Mouse (Mus musculus) CH12.LX (cell line): ENCODE measurements around the gene Syap1. TPM values are rescaled to one million over a fixed set of nuclear protein-coding genes. Genes with fewer than 3 reads are reported as not detected.
A peak's percentile ranks its signal among the peaks of the same experiment; 100 is the strongest.

Experiments
- DNase-seq: peaks from one replicate; pipeline ENCODE4 v3.0.0-alpha.2; 2013; ENCODE audit errors: extremely low read depth
- H3K27ac ChIP-seq: 2 replicates; pipeline ENCODE4 v1.5.1; 2012; ENCODE audit warnings: low read depth, mild to moderate bottlenecking, control low read depth, moderate library complexity; ENCODE audit not compliant: insufficient read depth
- H3K27me3 ChIP-seq: replicated peaks from 2 replicates; pipeline ENCODE3; 2012; ENCODE audit warnings: inconsistent platforms
- H3K36me3 ChIP-seq, 2 experiments: replicated peaks in 1 of 2; 2 replicates each; pipeline versions ENCODE3 to v1.6.1; 2012; ENCODE audit warnings: inconsistent platforms in 1 of 2, low read length in 1 of 2, mild to moderate bottlenecking in 1 of 2, mixed read lengths in 1 of 2, moderate library complexity in 1 of 2; ENCODE audit not compliant: control insufficient read depth in 1 of 2, insufficient read depth in 1 of 2
- H3K4me1 ChIP-seq, 2 experiments: 2 replicates each; pipeline ENCODE4 v1.6.1; 2012; ENCODE audit warnings: inconsistent platforms in 1 of 2, moderate library complexity in 1 of 2; ENCODE audit not compliant: insufficient read depth in 2 of 2, control insufficient read depth in 1 of 2
- H3K4me2 ChIP-seq: 2 replicates; pipeline ENCODE4 v1.6.1; 2012; ENCODE audit warnings: low read depth, mild to moderate bottlenecking, control low read depth; ENCODE audit not compliant: poor library complexity, insufficient read depth, severe bottlenecking
- H3K4me3 ChIP-seq, 3 experiments: fragments of 150-350 bp in 1 of 3; sonication (generic) in 1 of 3; replicated peaks in 1 of 3; 2 replicates each; pipeline versions ENCODE3 to v1.5.1; 2011 to 2012; ENCODE audit warnings: low read depth in 2 of 3, low read length in 2 of 3, mild to moderate bottlenecking in 2 of 3, moderate library complexity in 2 of 3, control low read depth in 1 of 3, improper control_type of control experiment in 1 of 3, inconsistent platforms in 1 of 3, mixed read lengths in 1 of 3; ENCODE audit not compliant: poor library complexity in 1 of 3
- H3K79me2 ChIP-seq: replicated peaks from 2 replicates; pipeline ENCODE4 v1.6.1; 2012; ENCODE audit warnings: mild to moderate bottlenecking, moderate library complexity; ENCODE audit not compliant: control insufficient read depth, poor library complexity, insufficient read depth, severe bottlenecking; ENCODE audit errors: extremely low read depth
- H3K9ac ChIP-seq: 2 replicates; pipeline ENCODE4 v1.6.1; 2012; ENCODE audit warnings: low read depth, mild to moderate bottlenecking, control low read depth, moderate library complexity; ENCODE audit not compliant: insufficient read depth
- H3K9me3 ChIP-seq: replicated peaks from 2 replicates; pipeline ENCODE3; 2012; ENCODE audit warnings: low read length, inconsistent platforms, mixed read lengths
- BHLHE40 ChIP-seq: IDR thresholded peaks from 2 replicates; pipeline ENCODE4 v1.6.1; 2011; ENCODE audit warnings: mild to moderate bottlenecking, low read depth, low read length, improper control_type of control experiment
- CTCF ChIP-seq, 2 experiments: IDR thresholded peaks in 1 of 2; conservative IDR thresholded peaks in 1 of 2; 2 replicates each; pipeline ENCODE4 v1.5.1; 2011 to 2012; ENCODE audit warnings: low read depth in 2 of 2, low read length in 2 of 2, improper control_type of control experiment in 1 of 2, inconsistent platforms in 1 of 2, mild to moderate bottlenecking in 1 of 2, moderate library complexity in 1 of 2
- E2F4 ChIP-seq: IDR thresholded peaks from 2 replicates; pipeline ENCODE4 v1.6.1; 2011; ENCODE audit warnings: low read depth, low read length, improper control_type of control experiment; ENCODE audit not compliant: insufficient replicate concordance
- EP300 ChIP-seq: IDR thresholded peaks from 2 replicates; pipeline ENCODE4 v1.6.1; 2011; ENCODE audit warnings: low read length, improper control_type of control experiment
- ETS1 ChIP-seq: conservative IDR thresholded peaks from 2 replicates; pipeline ENCODE4 v1.6.1; 2012; ENCODE audit warnings: low read depth, mild to moderate bottlenecking, inconsistent platforms, low read length, improper control_type of control experiment, moderate library complexity
- IRF4 ChIP-seq: IDR thresholded peaks from 2 replicates; pipeline ENCODE4 v1.6.1; 2014; ENCODE audit warnings: low read depth, mild to moderate bottlenecking, inconsistent platforms, low read length, improper control_type of control experiment
- JUND ChIP-seq: conservative IDR thresholded peaks from 2 replicates; pipeline ENCODE4 v1.6.1; 2011; ENCODE audit warnings: low read depth, low read length, improper control_type of control experiment
- KAT2A ChIP-seq: IDR thresholded peaks from 2 replicates; pipeline ENCODE4 v1.6.1; 2012; ENCODE audit warnings: low read length, improper control_type of control experiment, inconsistent platforms; ENCODE audit not compliant: insufficient replicate concordance
- MEF2A ChIP-seq: IDR thresholded peaks from 2 replicates; pipeline ENCODE4 v1.6.1; 2014; ENCODE audit warnings: low read depth, mild to moderate bottlenecking, inconsistent platforms, low read length, improper control_type of control experiment, borderline replicate concordance
- MXI1 ChIP-seq: IDR thresholded peaks from 2 replicates; pipeline ENCODE4 v1.6.1; 2011; ENCODE audit warnings: mild to moderate bottlenecking, low read depth, low read length, improper control_type of control experiment
- NELFE ChIP-seq: IDR thresholded peaks from 2 replicates; pipeline ENCODE4 v1.6.1; 2011; ENCODE audit warnings: low read depth, low read length, improper control_type of control experiment
- POLR2A ChIP-seq: IDR thresholded peaks from 2 replicates; pipeline ENCODE4 v1.6.1; 2011; ENCODE audit warnings: low read depth, mild to moderate bottlenecking, improper control_type of control experiment, low read length
- RAD21 ChIP-seq: IDR thresholded peaks from 2 replicates; pipeline ENCODE4 v1.6.1; 2011; ENCODE audit warnings: low read depth, mild to moderate bottlenecking, low read length, improper control_type of control experiment, moderate library complexity
- SIN3A ChIP-seq: IDR thresholded peaks from 2 replicates; pipeline ENCODE4 v1.6.1; 2012; ENCODE audit warnings: low read length, improper control_type of control experiment, inconsistent platforms
- SMC3 ChIP-seq: IDR thresholded peaks from 2 replicates; pipeline ENCODE4 v1.6.1; 2011; ENCODE audit warnings: low read depth, low read length, improper control_type of control experiment
- TCF12 ChIP-seq: IDR thresholded peaks from 2 replicates; pipeline ENCODE4 v1.6.1; 2014; ENCODE audit warnings: low read depth, mild to moderate bottlenecking, inconsistent platforms, low read length, improper control_type of control experiment
- ZMIZ1 ChIP-seq: IDR thresholded peaks from 2 replicates; pipeline ENCODE4 v1.6.1; 2012; ENCODE audit warnings: low read depth, mild to moderate bottlenecking, inconsistent platforms, low read length, improper control_type of control experiment
- dilution Hi-C: fragments of 300-500 bp; cut with MboI; formaldehyde crosslinking; loops from 2 replicates; pipeline ENCODE4 v1.14.3; 2020; ENCODE audit warnings: low sequenced_read_pairs; ENCODE audit not compliant: extremely low pct_unique_long_range_greater_than_20kb, extremely low pct_ligation_motif_present
- in situ Hi-C: fragments of 300-500 bp; cut with MboI; formaldehyde crosslinking; loops from 3 replicates; pipeline ENCODE4 v1.14.3; 2019; ENCODE audit warnings: low sequenced_read_pairs, low pct_ligation_motif_present, low pct_unique_long_range_greater_than_20kb, mixed read lengths
- polyA plus RNA-seq: library from polyadenylated mRNA; unstranded; fragments of >175 nt; gene quantifications from 2 replicates; pipeline ENCODE4 v1.2.1, GENCODE M21; 2012; ENCODE audit warnings: low read depth; ENCODE audit not compliant: insufficient read length
- total RNA-seq, 2 experiments: library from RNA; depleted of rRNA; stranded (reverse); fragments of 300-350 nt in 1 of 2; fragments of >200 nt in 1 of 2; gene quantifications; 2 replicates each; pipeline ENCODE4 v1.2.3; 2012 to 2014

Gene Syap1
- total and polyA plus RNA-seq, 3 experiments, result 5.9 to 14.7 (median 12.3) TPM

DNA sequence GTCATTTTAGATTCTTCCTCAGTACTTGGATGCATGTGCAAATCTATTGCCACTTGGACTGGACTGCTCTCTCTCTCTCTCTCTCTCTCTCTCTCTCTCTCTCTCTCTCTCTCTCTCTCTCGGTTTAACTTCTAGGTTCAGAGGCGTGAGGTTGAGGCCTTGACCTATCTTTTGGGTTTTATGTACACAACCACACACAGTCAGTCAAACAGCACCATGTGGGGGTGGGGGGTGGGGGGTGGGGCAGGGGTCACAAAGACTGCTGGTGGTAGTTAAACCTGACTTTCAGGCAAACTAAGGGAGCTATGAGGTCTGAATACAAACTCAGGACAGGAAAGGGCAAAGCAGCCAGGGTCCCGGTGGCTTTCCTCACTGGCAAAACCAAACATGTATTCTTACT lies 19.3 kb upstream of the Syap1 start:
- no peak overlapping the region for H3K9ac ChIP-seq
- H3K27me3 ChIP-seq, result no peaks in the 10 kb centered on the region
- no peak for TF ChIP-seq SMC3
- no peak for TF ChIP-seq EP300
- dilution Hi-C loops (no loop called here), in situ Hi-C loops (loop anchor here (25.0 kb wide), 1 partner anchor 230 kb away; no protein-coding TSS in a partner anchor)
- no peaks in the 10 kb centered on the region for H3K4me1 ChIP-seq
- H3K4me3 ChIP-seq, result no peak overlapping the region
- H3K9me3 ChIP-seq, result no peaks in the 10 kb centered on the region
- no peak for DNase-seq
- H3K27ac ChIP-seq, result no peak overlapping the region
- no peak overlapping the region for H3K4me2 ChIP-seq
- H3K79me2 ChIP-seq, result no peaks in the 10 kb centered on the region; the same call in 1 of the 2 replicates
- H3K36me3 ChIP-seq, result peaks cover 6 to 25% of the 10 kb centered on the region in 2 experiments

DNA sequence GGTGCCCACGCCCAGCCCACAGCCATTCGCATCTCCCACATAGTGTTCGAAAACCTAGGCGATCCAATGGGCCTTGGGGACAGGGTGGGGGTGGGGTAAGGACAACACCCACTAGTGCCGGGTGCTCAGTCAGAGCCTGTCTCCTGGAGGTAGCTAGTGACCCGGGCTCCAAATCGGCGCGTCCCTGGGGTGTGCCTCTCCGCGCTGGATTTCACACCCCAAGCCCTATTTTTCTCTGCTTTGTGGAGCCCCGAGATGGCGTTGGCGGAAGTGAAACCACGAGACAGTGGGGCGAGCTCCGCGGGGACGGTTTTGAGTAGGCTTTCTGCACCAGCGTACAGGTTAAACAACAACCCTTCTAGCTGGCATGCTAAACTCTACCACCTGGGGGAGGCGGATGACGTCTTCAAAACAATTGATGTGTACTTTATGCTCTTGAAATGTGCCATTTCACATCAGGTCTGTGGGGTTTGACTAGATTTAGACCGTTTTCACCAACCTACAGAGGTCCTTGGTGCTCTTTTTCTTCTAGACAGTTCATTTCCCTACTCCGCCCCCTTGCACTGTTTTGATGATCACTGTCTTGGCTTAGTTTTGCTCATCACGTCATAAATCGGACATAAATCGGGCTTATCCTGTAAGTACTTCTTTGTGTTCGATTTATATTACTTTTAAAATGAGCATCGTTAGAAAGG lies 13.9 kb upstream of the Syap1 start:
- H3K36me3 ChIP-seq, result peaks cover 0 to 9% of the 10 kb centered on the region in 2 experiments
- peak overlapping the region; percentile 66 to 69 (median 68) for H3K4me3 ChIP-seq
- peak overlapping the region; percentile 79 for H3K27ac ChIP-seq
- H3K4me2 ChIP-seq, result peak overlapping the region; percentile 71
- no peaks in the 10 kb centered on the region for H3K27me3 ChIP-seq
- no peaks in the 10 kb centered on the region for H3K9me3 ChIP-seq
- no peaks in the 10 kb centered on the region; the same call in 1 of the 2 replicates for H3K79me2 ChIP-seq
- in situ Hi-C loops (loop anchor here (25.0 kb wide), 1 partner anchor 235 kb away; no protein-coding TSS in a partner anchor), dilution Hi-C loops (no loop called here)
- TF ChIP-seq NELFE (no peak), E2F4 (no peak), ETS1 (peak; percentile 26; the same call in 1 of the 2 replicates), IRF4 (peak; percentile 85), ZMIZ1 (no peak), BHLHE40 (peak; percentile 59), KAT2A (no peak), MEF2A (no peak), EP300 (peak; percentile 37; the same call in 1 of the 2 replicates), MXI1 (peak; percentile 70), TCF12 (0 out of 2 replicates have a peak, but pooled peaks have one; percentile 10), POLR2A (peak; percentile 46; the same call in 1 of the 2 replicates), RAD21 (no peak), CTCF (conservative IDR thresholded peaks at IDR 0.05 in 1 of 2, IDR thresholded peaks at IDR 0.05 in 1 of 2; ENCODE audit: low read depth in 2 of 2, low read length in 2 of 2) (0 out of 4 replicates have a peak, but pooled peaks of 1 of the 2 experiments have one; percentile 3), JUND (no peak), SIN3A (peak; percentile 73; the same call in 1 of the 2 replicates)
- H3K4me1 ChIP-seq, result peaks cover 0 to 3% of the 10 kb centered on the region in 2 experiments; a peak in 1 of 4 replicates
- DNase-seq, result peak; percentile 57
- H3K9ac ChIP-seq, result peak overlapping the region; percentile 49
